Comparison of ENCODE assay signal across 8 mouse cellular contexts in genomic region chr17:26916711-26917482, GRCm38 (mm10). TPM values are rescaled to one million over a fixed set of nuclear protein-coding genes. Genes with fewer than 3 reads are reported as not detected.
A peak's percentile ranks its signal among the peaks of the same experiment; 100 is the strongest.
DNase-seq lines count a peak whose midpoint lies in the region; ATAC-seq and TF ChIP-seq lines count a peak whose summit lies in the region.

Kifc5b (plus strand) TSS chr17:26917091.

- peak; percentile 95; the same call in 1 of the 2 replicates for TF ChIP-seq CTCF in heart, adult 2 months (IDR thresholded peaks at IDR 0.05)

- H3K27ac ChIP-seq in embryonic facial prominence, embryonic 14.5 days (replicated peaks; ENCODE audit: low read depth, low read length), result no peak within 1 kb of the TSS
- H3K27ac ChIP-seq in heart, adult 2 months, result no peak within 1 kb of the TSS; the same call in 1 of the 2 replicates
- H3K27ac ChIP-seq in limb, embryonic 13.5 days, result no peak within 1 kb of the TSS
- no peak within 1 kb of the TSS for H3K27ac ChIP-seq in midbrain, embryonic 16.5 days (ENCODE audit: low read length)

- intact Hi-C loops in heart, adult 2 months (cut with DNase I), result loop anchor here (2.0 to 5.0 kb wide), 3 partner anchors 30 to 112 kb away; partner anchors contain the start of genes Bak1 and Zbtb9

- no peaks in the 10 kb centered on the region for H3K9me3 ChIP-seq in embryonic facial prominence, embryonic 14.5 days (ENCODE audit: control insufficient read depth, low read length)
- no peaks in the 10 kb centered on the region for H3K9me3 ChIP-seq in limb, embryonic 13.5 days
- H3K9me3 ChIP-seq in midbrain, embryonic 16.5 days (replicated peaks; ENCODE audit: control insufficient read depth, low read length, poor library complexity, severe bottlenecking), result no peaks in the 10 kb centered on the region

- under 1% methylated on average over 34 of the region's 72 CpGs for WGBS in embryonic facial prominence, embryonic 14.5 days
- under 1% methylated on average over 72 of the region's 72 CpGs for WGBS in heart, adult 2 months
- under 1% methylated on average over 63 of the region's 72 CpGs for WGBS in limb, embryonic 13.5 days
- under 1% methylated on average over 68 of the region's 72 CpGs for WGBS in midbrain, embryonic 16.5 days

- no peaks in the 10 kb centered on the region for H3K4me1 ChIP-seq in embryonic facial prominence, embryonic 14.5 days (ENCODE audit: control insufficient read depth, insufficient read depth, low read length)
- peaks cover 2% of the 10 kb centered on the region; the same call in 1 of the 2 replicates for H3K4me1 ChIP-seq in heart, adult 2 months (ENCODE audit: control insufficient read depth, insufficient read depth, low read length)
- peaks cover 11% of the 10 kb centered on the region for H3K4me1 ChIP-seq in limb, embryonic 13.5 days
- peaks cover 4% of the 10 kb centered on the region for H3K4me1 ChIP-seq in midbrain, embryonic 16.5 days (ENCODE audit: control insufficient read depth, insufficient read depth, low read length)

- H3K9ac ChIP-seq in embryonic facial prominence, embryonic 14.5 days (ENCODE audit: low read depth, low read length), result peak within 1 kb of the TSS; percentile 68
- H3K9ac ChIP-seq in heart, adult 2 months (ENCODE audit: low read depth, low read length), result peak within 1 kb of the TSS; percentile 70
- peak within 1 kb of the TSS; percentile 76 for H3K9ac ChIP-seq in limb, embryonic 13.5 days
- H3K9ac ChIP-seq in midbrain, embryonic 16.5 days (ENCODE audit: low read depth, low read length), result peak within 1 kb of the TSS; percentile 61

- peak within 1 kb of the TSS; percentile 63 for H3K4me2 ChIP-seq in embryonic facial prominence, embryonic 14.5 days (ENCODE audit: low read depth, low read length)
- H3K4me2 ChIP-seq in limb, embryonic 13.5 days (replicated peaks), result peak within 1 kb of the TSS; percentile 72
- peak within 1 kb of the TSS; percentile 74 for H3K4me2 ChIP-seq in midbrain, embryonic 16.5 days (ENCODE audit: low read length)

- peak; percentile 97 for TF ChIP-seq EP300 in heart, adult 2 months (IDR thresholded peaks at IDR 0.05; ENCODE audit: insufficient read depth, low read depth, low read length)

- peaks cover 8% of the 10 kb centered on the region for H3K36me3 ChIP-seq in embryonic facial prominence, embryonic 14.5 days (ENCODE audit: control insufficient read depth, insufficient read depth, low read length)
- H3K36me3 ChIP-seq in heart, adult 2 months (ENCODE audit: control insufficient read depth, insufficient read depth, low read length), result no peaks in the 10 kb centered on the region
- H3K36me3 ChIP-seq in limb, embryonic 13.5 days, result peaks cover 13% of the 10 kb centered on the region
- no peaks in the 10 kb centered on the region for H3K36me3 ChIP-seq in midbrain, embryonic 16.5 days (ENCODE audit: control insufficient read depth, insufficient read depth, low read length)

- H3K79me2 ChIP-seq in heart, adult 2 months (replicated peaks; ENCODE audit: control insufficient read depth, insufficient read depth, low read length), result no peaks in the 10 kb centered on the region

- peak; percentile 100 for ATAC-seq in embryonic facial prominence, embryonic 14.5 days (ENCODE audit: low read depth)
- ATAC-seq in limb, embryonic 13.5 days (ENCODE audit: low FRiP score, low read depth), result peak; percentile 99
- peak; percentile 99 for ATAC-seq in midbrain, embryonic 16.5 days

- no peaks in the 10 kb centered on the region for H3K27me3 ChIP-seq in embryonic facial prominence, embryonic 14.5 days (replicated peaks; ENCODE audit: control insufficient read depth, insufficient read depth, low read length)
- no peaks in the 10 kb centered on the region for H3K27me3 ChIP-seq in heart, adult 2 months (ENCODE audit: control insufficient read depth, insufficient read depth, low read length)
- no peaks in the 10 kb centered on the region for H3K27me3 ChIP-seq in limb, embryonic 13.5 days
- no peaks in the 10 kb centered on the region for H3K27me3 ChIP-seq in midbrain, embryonic 16.5 days (ENCODE audit: control insufficient read depth, insufficient read depth, low read depth, low read length)

- TF ChIP-seq POLR2A in heart, adult 2 months (IDR thresholded peaks at IDR 0.05; ENCODE audit: insufficient read depth, low read depth, low read length), result no peak

- peak; percentile 100 for DNase-seq in 3T3-L1 (ENCODE audit: low read depth, low spot score)
- DNase-seq in adrenal gland, postnatal 4 days (ENCODE audit: low spot score in 2 of 2), result peak; percentile 95 to 99
- DNase-seq in embryonic facial prominence, embryonic 14.5 days (ENCODE audit: low spot score), result peak; percentile 99
- peak; percentile 99 for DNase-seq in heart, adult 2 months
- DNase-seq in kidney, adult 8-10 months, result peak; percentile 100
- DNase-seq in spleen, postnatal 10 days (ENCODE audit: low spot score in 2 of 2), result peak; percentile 99

- H3K4me3 ChIP-seq in embryonic facial prominence, embryonic 14.5 days (ENCODE audit: low read depth, low read length), result peak within 1 kb of the TSS; percentile 53
- peak within 1 kb of the TSS; percentile 66 for H3K4me3 ChIP-seq in heart, adult 2 months
- peak within 1 kb of the TSS; percentile 74 for H3K4me3 ChIP-seq in limb, embryonic 13.5 days
- peak within 1 kb of the TSS; percentile 63 for H3K4me3 ChIP-seq in midbrain, embryonic 16.5 days (ENCODE audit: low read depth, low read length)

RNA-seq across cellular contexts. Expression of gene Kifc5b, which starts in this region (rescaled TPM):
- total RNA-seq in adrenal gland, postnatal 4 days (2021), result 10 to 100 TPM; 11.8 to 12.2 TPM
- 3.0 and 4.7 TPM in 2 replicates for polyA plus RNA-seq in embryonic facial prominence, embryonic 14.5 days (2014; fragmentation: Nextera tagmentation; extraction: Ambion mirVana)
- under 1 TPM; 0.26 to 0.36 TPM for total RNA-seq in heart, adult 2 months (2021)
- polyA plus RNA-seq in heart, adult 2 months (2012; rRNA removed), result 0.62 and 0.79 TPM in 2 replicates
- 9.0 and 9.6 TPM in 2 replicates for polyA plus RNA-seq in limb, embryonic 13.5 days (2015; fragmentation: Nextera tagmentation; extraction: Ambion mirVana)
- 2.3 and 3.3 TPM in 2 replicates for polyA plus RNA-seq in midbrain, embryonic 16.5 days (2015; fragmentation: Nextera tagmentation; extraction: Ambion mirVana)

Comparison
In these comparisons a context has a peak if more than half of its experiments do, and no peak if none do; other contexts are left out.
1. RNA of gene Kifc5b (total RNA-seq): 11.8 to 12.2 TPM in adrenal gland, postnatal 4 days; 0.26 to 0.36 TPM in heart, adult 2 months; every median in the first group is over 4 times any median in the second.
2. Peak in DNase-seq, H3K4me3 ChIP-seq and H3K9ac ChIP-seq in heart, adult 2 months; RNA of the gene not detected or under 1 TPM.
3. Peak in every context shown above with its lines, with median percentiles within 50 percentile points of each other: DNase-seq, ATAC-seq, H3K4me2 ChIP-seq, H3K4me3 ChIP-seq and H3K9ac ChIP-seq.